Mouse (Mus musculus) heart, embryonic 14.5 days (tissue): ENCODE measurements around the gene Nphp1. TPM values are rescaled to one million over a fixed set of nuclear protein-coding genes. Genes with fewer than 3 reads are reported as not detected.

ENCODE experiments used
- ATAC-seq: fragments of 200-750 bp; cut with Nextera tagmentation; 2 replicates; pipeline ENCODE4 v1.8.0; 2017; ENCODE audit warnings: low read depth, moderate TSS enrichment; ENCODE audit not compliant: insufficient number of reproducible peaks, insufficient read depth, low FRiP score
- H3K27ac ChIP-seq, 2 experiments: fragments of 200-500 bp in 1 of 2; fragments of 300-500 bp in 1 of 2; sonication (generic) in 1 of 2; replicated peaks in 1 of 2; 2 replicates each; pipeline ENCODE4 v1.5.1; 2012 to 2014; ENCODE audit warnings: low read depth in 2 of 2, low read length in 2 of 2, control low read depth in 1 of 2, mild to moderate bottlenecking in 1 of 2, mixed read lengths in 1 of 2; ENCODE audit not compliant: control insufficient read depth in 1 of 2, insufficient read depth in 1 of 2
- H3K27me3 ChIP-seq: fragments of 300-500 bp; sonication (generic); 2 replicates; pipeline ENCODE4 v1.6.1; 2014; ENCODE audit warnings: mild to moderate bottlenecking, low read length, control low read depth; ENCODE audit not compliant: control insufficient read depth, insufficient read depth
- H3K36me3 ChIP-seq: fragments of 300-500 bp; sonication (generic); 2 replicates; pipeline ENCODE4 v1.6.1; 2014; ENCODE audit warnings: mild to moderate bottlenecking, control low read depth, low read length, mixed read lengths; ENCODE audit not compliant: control insufficient read depth, insufficient read depth
- H3K4me1 ChIP-seq, 2 experiments: fragments of 200-500 bp in 1 of 2; fragments of 300-500 bp in 1 of 2; sonication (generic) in 1 of 2; 2 replicates each; pipeline ENCODE4 v1.6.1; 2012 to 2014; ENCODE audit warnings: low read length in 2 of 2, control low read depth in 1 of 2, mixed read lengths in 1 of 2; ENCODE audit not compliant: control insufficient read depth in 2 of 2, insufficient read depth in 2 of 2
- H3K4me2 ChIP-seq: fragments of 300-500 bp; sonication (generic); 2 replicates; pipeline ENCODE4 v1.6.1; 2014; ENCODE audit warnings: mild to moderate bottlenecking, low read length
- H3K4me3 ChIP-seq, 2 experiments: fragments of 200-500 bp in 1 of 2; fragments of 300-500 bp in 1 of 2; sonication (generic) in 1 of 2; 2 replicates each; pipeline ENCODE4 v1.5.1; 2012 to 2014; ENCODE audit warnings: low read length in 2 of 2, mild to moderate bottlenecking in 2 of 2, control low read depth in 1 of 2, low read depth in 1 of 2, moderate library complexity in 1 of 2; ENCODE audit not compliant: control insufficient read depth in 1 of 2, insufficient read depth in 1 of 2
- H3K9ac ChIP-seq: fragments of 300-500 bp; sonication (generic); 2 replicates; pipeline ENCODE4 v1.6.1; 2014; ENCODE audit warnings: mild to moderate bottlenecking, low read length
- H3K9me3 ChIP-seq: fragments of 300-500 bp; sonication (generic); 2 replicates; pipeline ENCODE4 v1.6.1; 2016; ENCODE audit warnings: low read length, control low read depth; ENCODE audit not compliant: control insufficient read depth
- WGBS: fragments of 180-500 bp; shearing (Covaris S2); extraction: QIAGEN DNeasy Blood & Tissue Kit; methylation state at CpG from one replicate; pipeline ENCODE4 v1.1.7; 2014; 5-methylcytosine and 5-hydroxymethylcytosine counted together
- polyA plus RNA-seq: library from polyadenylated mRNA; unstranded; fragments of >200 nt; fragmentation: Nextera tagmentation; extraction: Ambion mirVana; gene quantifications from 2 replicates; pipeline ENCODE4 v1.2.1, GENCODE M21; 2014

The Nphp1 gene
- polyA plus RNA-seq, 1 experiment from 2014 or later: 16.1 TPM

DNA sequence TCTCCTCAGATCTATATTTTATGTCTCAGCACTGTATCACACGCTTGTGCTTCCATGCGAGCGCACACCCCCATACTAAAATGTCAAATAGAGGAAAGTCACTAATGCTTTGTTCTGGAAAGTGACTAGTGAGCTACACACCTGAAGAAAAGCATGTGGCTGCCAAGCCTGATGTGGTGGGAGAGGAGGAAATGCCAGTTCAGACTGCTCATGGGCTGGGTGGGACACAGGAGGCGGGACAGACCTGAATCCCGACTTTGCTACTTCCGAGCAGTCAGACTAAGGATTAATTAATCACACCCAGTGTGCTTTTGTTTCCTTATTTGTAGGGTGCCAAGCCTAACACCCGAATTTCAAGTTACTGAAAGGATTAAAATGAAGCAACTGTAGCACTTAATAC is 40.4 kb downstream of the Nphp1 start:
- Histone ChIP-seq H3K9ac (no peak overlapping the region), H3K27ac (no peak overlapping the region), H3K36me3 (0 out of 2 replicates have a peak, but pooled peaks cover 8% of the 10 kb centered on the region), H3K27me3 (no peaks in the 10 kb centered on the region), H3K9me3 (no peaks in the 10 kb centered on the region), H3K4me2 (no peak overlapping the region), H3K4me1 (no peaks in the 10 kb centered on the region), H3K4me3 (no peak overlapping the region)
- WGBS: 70% methylated on average over 7 of the region's 7 CpGs
- ATAC-seq: no peak

- 85% methylated on average over 3 of the region's 3 CpGs for WGBS
- no peaks in the 10 kb centered on the region for H3K27me3 ChIP-seq
- no peak for ATAC-seq
These were observed 46.1 kb downstream of the Nphp1 start for GRCm38 (mm10) chr2:127742637-127743036.

GRCm38 (mm10) chr2:127740756-127741519 is 47.8 kb downstream of the Nphp1 start:
- Histone ChIP-seq H3K4me2 (no peak overlapping the region), H3K27me3 (no peaks in the 10 kb centered on the region), H3K9ac (no peak overlapping the region), H3K9me3 (no peaks in the 10 kb centered on the region), H3K36me3 (0 out of 2 replicates have a peak, but pooled peaks cover 8% of the 10 kb centered on the region), H3K4me3 (no peak overlapping the region), H3K4me1 (0 out of 4 replicates have a peak, but pooled peaks cover 0 to 4% of the 10 kb centered on the region in 2 experiments), H3K27ac (no peak overlapping the region)
- WGBS: 78% methylated on average over 9 of the region's 9 CpGs
- ATAC-seq: no peak

More at GRCm38 (mm10) chr2:127742637-127743036, 46.1 kb downstream of the Nphp1 start:
- no peaks in the 10 kb centered on the region for H3K4me1 ChIP-seq
- H3K9ac ChIP-seq: no peak overlapping the region
- no peak overlapping the region for H3K4me3 ChIP-seq
- 0 out of 2 replicates have a peak, but pooled peaks cover 8% of the 10 kb centered on the region for H3K36me3 ChIP-seq
- H3K4me2 ChIP-seq: no peak overlapping the region
- H3K9me3 ChIP-seq: no peaks in the 10 kb centered on the region
- H3K27ac ChIP-seq: no peak overlapping the region

DNA sequence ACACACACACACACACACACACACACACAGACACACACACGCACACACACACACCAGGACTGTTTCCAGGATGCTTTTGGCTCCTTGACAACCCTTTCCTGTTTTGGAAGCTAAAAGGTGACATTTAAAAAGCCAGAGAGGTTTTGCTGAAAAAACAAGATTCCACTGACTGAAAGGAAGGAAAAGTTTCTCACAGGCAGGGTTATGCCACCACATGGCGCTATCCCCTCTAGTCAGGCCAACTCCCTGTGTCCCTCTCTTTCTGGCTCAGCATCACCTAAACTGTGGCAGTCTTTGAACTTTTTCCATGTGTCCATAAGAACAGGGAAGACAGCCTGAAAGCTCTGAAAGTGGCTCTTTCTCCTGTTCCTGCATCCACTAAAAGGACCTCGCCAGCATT is 50.8 kb downstream of the Nphp1 start:
- H3K27ac ChIP-seq: peak overlapping the region; percentile 30 to 37; a peak in 2 of 4 replicates
- WGBS: 58% methylated on average over 3 of the region's 3 CpGs
- 0 out of 2 replicates have a peak, but pooled peaks have one; percentile 52 for ATAC-seq

DNA sequence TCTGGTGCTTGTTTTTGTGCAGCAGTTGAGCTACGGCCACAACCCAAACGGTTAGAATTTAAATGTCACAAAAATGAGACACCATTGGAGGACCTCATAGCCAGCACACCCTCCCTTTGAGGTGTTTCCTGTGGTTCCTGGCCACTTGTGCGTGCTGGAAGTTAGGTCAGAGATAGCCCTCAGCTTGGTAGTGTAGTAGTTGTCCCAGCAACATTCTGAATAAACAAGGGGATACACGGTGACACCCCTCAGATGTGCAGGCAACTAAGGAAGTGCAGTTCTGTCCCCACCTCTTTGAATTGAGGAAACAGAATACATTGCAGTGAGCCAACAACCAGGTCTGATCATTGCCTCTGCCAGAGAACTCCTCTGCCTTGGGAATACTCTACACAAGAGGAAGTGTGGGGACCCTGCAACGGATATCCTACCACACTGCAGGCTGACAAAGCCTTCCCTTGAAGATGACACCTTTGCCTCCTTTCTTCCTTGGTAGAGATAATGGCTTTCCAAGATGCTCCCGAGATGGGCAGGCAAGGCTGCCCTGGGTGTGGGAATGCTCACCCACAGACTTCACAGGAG is 52.0 kb downstream of the Nphp1 start:
- ATAC-seq: peak; percentile 64
- Histone ChIP-seq H3K27me3 (no peaks in the 10 kb centered on the region), H3K4me3 (no peak overlapping the region), H3K36me3 (no peaks in the 10 kb centered on the region), H3K4me1 (0 out of 4 replicates have a peak, but pooled peaks cover 0 to 4% of the 10 kb centered on the region in 2 experiments), H3K9me3 (no peaks in the 10 kb centered on the region), H3K9ac (no peak overlapping the region), H3K27ac (peak overlapping the region; percentile 53 to 65), H3K4me2 (no peak overlapping the region)
- 47% methylated on average over 6 of the region's 6 CpGs for WGBS

More for the DNA sequence above, 50.8 kb downstream of the Nphp1 start:
- Histone ChIP-seq H3K36me3 (no peaks in the 10 kb centered on the region), H3K4me1 (0 out of 4 replicates have a peak, but pooled peaks cover 0 to 4% of the 10 kb centered on the region in 2 experiments), H3K9ac (no peak overlapping the region), H3K4me2 (no peak overlapping the region), H3K9me3 (no peaks in the 10 kb centered on the region), H3K27me3 (no peaks in the 10 kb centered on the region), H3K4me3 (no peak overlapping the region)

DNA sequence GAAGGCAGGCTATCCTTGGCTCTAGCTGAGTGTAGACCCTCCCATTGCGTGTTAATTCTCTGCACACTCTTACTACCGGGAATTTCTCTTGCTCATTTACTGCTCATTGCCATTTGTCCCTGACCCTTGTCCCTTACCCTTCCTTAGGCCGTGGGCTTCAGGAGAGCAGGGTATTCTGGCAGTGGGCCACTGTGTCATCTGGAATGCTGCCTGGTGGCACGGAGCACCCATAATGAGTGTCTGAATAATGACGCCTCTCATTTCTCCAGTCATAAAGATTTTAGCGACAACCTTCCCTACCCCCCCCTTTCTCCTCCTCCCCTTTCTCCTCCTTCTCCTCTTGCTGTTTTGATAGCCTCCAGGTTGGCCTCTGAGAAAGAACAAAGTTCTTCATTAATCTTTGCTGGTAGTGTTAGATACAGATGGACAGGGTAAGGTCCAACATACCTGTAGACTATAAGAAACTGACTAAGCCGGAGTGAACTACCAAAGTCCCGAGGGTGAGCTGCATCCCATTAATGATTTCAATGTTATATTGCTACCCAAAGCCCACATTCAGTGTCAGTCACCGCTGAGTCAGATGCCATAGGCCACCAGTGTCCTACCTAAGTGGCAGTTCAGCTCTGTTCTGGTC is 53.1 kb downstream of the Nphp1 start:
- ATAC-seq: no peak
- 76% methylated on average over 9 of the region's 9 CpGs for WGBS
- no peak overlapping the region for H3K4me3 ChIP-seq
- no peak overlapping the region for H3K4me2 ChIP-seq
- peak overlapping the region in 1 of 2 experiments; percentile 53; a peak in 1 of 4 replicates for H3K27ac ChIP-seq
- peaks cover 4 to 7% of the 10 kb centered on the region in 2 experiments; a peak in 3 of 4 replicates for H3K4me1 ChIP-seq
- no peak overlapping the region for H3K9ac ChIP-seq
- H3K27me3 ChIP-seq: no peaks in the 10 kb centered on the region
- no peaks in the 10 kb centered on the region for H3K36me3 ChIP-seq
- H3K9me3 ChIP-seq: no peaks in the 10 kb centered on the region

- H3K4me3 ChIP-seq: no peak overlapping the region
- 69% methylated on average over 5 of the region's 5 CpGs for WGBS
- no peak for ATAC-seq
- H3K27me3 ChIP-seq: peaks cover 3% of the 10 kb centered on the region; the same call in 1 of the 2 replicates
- no peaks in the 10 kb centered on the region for H3K9me3 ChIP-seq
- H3K4me1 ChIP-seq: peaks cover 9 to 14% of the 10 kb centered on the region in 2 experiments; a peak in 3 of 4 replicates
- no peak overlapping the region for H3K4me2 ChIP-seq
- H3K27ac ChIP-seq: no peak overlapping the region
- H3K36me3 ChIP-seq: no peaks in the 10 kb centered on the region
- H3K9ac ChIP-seq: no peak overlapping the region
These were observed 53.8 kb downstream of the Nphp1 start for GRCm38 (mm10) chr2:127734889-127735288.
